Mouse (Mus musculus) cerebellum, postnatal 4 days (tissue): ENCODE measurements at regions not wholly inside any gene's neighbourhood (a gene's known extent, or its start where the extent isn't known, plus 50 kb on each side); places are given as distances from the start of the nearest gene placed in this dataset.

Experiments used
- DNase-seq, 2 experiments: peaks; one replicate each; pipeline ENCODE4 v3.0.0; 2022; ENCODE audit warnings: low spot score in 2 of 2, mixed read lengths in 1 of 2

DNA sequence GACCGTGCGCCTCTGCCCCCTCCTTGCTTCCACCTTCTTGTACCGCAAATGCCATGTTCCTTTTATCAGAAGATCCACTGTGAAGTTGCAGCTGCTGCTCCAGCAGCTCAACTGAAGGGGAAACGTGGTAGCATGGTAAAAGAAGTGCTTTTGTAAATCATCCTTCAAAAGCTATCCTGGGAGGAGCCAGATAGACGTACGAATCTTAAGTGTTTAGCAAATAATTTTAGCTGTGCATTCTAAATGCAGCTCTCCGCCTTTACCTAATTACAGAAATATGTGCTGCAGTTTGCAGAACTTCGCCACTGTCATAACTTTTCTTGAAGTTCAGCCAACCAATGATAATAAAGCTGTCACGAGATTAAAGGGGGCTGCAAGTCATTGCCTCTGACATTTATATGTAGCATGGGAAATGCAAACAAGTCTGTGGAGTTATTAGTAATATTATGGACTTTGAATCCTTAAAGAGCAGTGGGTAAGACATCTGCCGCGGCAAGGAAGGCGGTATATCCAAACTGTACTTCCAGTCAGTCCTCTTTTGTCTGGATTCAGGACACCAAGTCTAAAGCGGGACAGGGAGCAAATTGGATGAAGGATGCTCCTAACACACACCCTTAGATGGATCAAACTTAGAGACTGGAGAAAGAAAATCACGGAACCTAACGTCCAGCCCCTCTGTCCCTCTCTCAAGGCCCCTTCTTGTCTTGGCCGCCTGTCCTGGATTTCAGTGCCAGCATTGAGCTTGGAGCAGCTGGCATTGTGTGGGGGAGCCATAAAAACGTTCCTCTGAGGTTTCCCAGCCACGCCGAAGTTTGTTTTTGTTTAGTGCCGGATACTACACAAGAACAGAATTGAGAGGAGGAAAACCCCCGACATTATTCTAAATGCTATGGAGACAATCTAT lies 320.7 kb downstream of the Epha7 start:
- DNase-seq: no peak

DNA sequence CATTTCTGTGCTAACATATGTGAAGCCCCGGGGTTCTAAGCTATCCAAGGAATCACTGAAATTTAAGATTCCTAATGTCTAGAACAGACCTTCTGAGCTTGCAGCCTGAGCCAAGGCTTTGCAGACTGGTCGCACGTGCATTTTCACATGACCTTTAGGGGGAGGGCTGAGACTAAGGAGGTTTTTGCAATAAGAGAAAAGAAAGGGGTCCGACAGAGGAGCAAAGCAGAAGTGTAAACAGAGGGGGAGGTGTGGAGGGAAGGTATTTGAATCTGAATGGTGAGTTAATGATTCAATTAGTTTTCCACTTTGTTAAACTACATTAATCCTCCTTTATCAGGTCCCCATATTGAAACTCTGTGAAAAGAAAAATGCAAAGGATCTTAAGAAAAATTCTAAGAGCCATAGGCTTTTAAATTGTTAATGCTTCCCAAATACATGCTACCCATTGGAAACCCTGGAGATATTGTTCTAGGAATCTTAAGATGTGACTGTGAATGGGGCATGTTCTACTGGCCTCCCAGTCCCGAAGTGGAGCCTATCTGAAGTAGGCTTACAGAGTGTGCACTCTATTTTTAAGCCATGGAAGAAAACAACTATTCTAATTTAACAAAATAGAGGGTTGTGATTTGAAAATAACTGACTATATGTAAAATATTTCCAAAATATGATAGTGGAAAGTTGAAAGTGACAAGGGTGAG lies 322.9 kb downstream of the Epha7 start:
- DNase-seq: no peak

DNA sequence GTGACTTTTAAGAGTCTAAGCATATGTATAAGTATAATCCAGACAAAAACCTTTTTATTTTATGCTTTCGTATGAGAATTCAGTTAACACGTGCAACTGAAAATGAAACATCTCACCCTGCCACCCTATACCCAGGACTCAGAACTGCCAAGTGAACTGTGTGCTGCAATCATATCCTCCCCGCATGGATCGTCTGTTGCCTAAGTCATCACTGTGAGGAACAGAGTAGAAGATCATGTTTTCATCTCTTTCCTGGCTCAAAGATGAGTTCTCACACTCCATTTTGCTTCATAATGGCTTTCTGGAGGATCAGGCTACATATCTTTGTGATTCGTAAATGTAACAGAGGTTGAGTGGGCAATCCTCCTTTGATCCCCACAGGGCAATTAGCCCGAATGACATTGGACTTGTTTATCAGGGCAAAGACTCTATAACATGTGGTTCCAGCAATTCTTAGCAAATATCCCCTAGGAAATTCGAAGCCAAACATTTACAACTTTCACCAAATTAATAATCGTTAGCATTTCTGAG lies 325.9 kb downstream of the Epha7 start:
- no peak for DNase-seq

DNA sequence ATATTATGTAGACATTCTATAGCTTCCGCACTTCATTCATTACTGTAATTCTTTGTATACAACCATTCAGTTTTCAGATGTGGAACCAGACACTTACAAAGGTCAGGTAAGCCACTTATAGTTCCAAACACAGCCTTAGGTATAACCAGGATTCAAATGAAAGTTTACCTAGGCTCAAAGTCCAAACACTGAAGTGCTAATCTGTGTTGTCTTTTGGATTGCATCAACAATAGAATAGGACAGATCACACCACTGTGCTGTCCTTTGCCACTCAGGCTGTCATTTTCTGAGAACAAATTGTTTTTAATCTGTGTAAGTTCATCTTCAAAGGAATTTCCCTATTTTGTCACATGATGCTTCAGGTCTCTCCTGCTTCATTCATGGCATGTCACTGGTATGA lies 330.5 kb downstream of the Epha7 start:
- DNase-seq: no peak

DNA sequence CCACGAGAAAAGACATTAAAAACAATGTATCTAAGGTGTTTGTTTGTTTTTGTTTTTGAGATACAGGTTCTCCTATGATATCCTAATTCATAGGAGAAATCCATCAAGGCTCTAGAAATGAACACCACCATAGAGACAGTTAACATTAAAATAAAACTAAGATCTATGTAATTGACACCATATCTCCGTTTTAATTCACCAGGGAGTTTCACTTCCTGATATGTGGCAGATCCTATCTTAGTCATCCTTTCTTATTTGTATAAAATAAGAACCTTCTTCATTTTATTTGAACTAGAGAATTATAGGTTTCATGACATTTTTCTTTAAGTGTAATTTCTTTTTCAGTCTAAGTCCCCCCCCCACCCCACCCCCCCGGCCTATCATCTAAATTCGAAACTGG lies 332.3 kb downstream of the Epha7 start:
- DNase-seq: no peak

DNA sequence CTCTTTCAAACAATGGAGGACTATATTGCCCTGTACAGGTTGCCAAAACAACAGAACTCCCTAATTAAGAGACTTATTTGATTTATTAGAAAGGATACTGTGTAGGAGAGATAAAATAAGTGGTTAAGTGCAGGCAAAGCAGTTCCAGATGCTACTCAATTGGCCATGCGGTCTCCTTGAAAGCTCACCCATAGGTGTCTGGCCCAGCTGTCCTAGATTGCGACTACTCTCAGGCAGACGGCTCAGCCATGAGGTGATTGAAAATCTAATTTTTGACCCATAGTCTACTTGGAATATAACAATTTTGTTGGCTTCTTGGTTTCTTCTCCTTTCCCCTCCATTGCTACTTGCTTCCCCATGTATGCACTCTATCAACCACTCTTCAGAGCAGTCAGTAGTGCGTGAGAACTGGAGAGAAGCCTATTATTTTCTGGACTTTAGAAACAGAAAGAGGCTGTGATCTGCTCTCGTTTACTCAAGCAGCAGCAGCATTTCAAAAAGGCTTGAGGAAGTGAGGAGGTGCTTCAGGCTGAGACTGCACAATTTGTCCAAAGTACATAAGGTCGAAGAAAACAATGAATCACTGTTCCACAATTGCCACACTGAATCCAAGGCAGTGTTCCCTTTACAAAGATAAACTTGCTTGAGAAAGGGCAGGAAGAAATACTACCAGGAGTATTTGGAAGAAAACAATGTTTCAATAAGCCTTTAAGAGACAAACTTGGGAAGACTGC lies 339.4 kb downstream of the Epha7 start:
- DNase-seq: no peak

DNA sequence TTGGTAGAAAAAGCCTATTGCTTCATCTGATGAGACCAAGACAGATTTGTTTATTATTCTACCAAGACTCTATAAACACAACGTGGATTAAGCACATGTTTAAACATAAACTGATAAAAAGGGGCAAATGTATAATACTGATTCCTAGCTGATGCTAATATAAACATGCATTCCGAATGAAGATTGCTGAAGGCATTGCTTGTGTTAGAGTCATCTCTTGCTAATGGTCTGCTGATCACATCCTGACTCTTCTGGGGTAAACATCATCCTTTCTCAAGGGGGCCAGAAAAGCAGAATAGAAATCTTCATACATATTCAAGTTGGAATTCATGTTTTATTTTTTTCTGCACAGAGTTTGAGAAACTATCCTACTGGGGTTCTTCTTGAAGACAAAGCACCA lies 369.6 kb downstream of the Epha7 start:
- DNase-seq: no peak

DNA sequence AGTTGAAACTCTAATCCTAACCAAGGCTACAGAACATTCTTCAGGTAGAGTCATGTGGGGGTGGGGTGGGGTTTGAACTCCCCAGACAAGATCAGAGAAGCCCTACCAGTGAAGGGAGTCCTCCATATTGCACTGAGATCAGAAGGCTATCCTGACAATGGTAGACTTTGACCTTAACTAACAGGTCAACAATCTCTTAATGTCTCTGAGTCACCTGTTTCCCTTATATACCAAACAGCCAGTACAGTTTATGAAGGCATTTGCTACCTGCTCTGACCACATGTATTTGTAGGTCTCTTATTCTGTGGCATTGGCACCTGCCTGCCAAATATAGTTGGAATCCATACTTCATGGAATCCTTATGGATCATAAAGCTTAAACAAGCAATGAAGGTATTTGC lies 370.5 kb downstream of the Epha7 start:
- no peak for DNase-seq

DNA sequence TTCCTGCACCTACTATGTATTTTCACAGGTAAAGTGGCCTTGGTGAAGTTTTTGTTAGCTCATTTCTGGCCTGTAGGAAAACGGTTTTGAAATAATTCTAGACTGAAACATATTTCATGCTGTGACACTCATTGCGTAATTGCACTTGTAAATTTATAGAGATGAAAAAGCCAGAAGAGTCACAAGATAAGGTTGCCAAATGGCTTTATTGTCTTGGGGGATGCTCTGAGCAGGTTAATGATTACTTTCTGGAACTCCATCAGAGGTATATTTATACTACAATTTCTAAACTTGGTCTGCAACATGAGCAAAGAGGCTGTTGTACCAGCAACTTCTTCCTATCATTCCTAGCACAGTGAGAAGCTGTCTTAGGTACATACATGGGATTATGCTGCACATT lies 370.9 kb downstream of the Epha7 start:
- DNase-seq: no peak

DNA sequence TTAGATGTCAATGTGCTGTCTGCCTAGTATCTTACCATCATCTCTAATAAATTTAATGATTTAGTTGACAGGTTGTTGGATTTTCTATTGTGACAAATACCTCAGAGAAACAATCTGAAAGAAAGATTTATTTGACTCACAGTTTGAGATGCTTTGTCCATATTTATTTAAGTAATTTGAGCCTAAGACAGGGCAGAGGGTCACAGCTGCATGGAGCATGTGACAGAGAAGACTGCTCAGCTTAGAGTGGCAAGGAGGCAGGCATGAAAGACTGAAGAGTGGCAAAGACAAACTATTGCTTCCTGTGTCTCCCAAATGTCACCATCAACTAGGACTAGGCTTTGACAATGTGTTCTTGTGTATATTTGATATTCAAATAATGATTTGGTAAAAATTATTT lies 388.0 kb downstream of the Epha7 start:
- DNase-seq: no peak
